Mouse (Mus musculus) spleen, adult 18-20 months (tissue): Measurements from ENCODE around the gene Mto1.
A peak's percentile ranks its signal among the peaks of the same experiment; 100 is the strongest.

Experiments used
- DNase-seq, 2 experiments: peaks; one replicate each; pipeline ENCODE4 v3.0.0; 2022; ENCODE audit warnings: mixed read lengths in 2 of 2

Mto1 gene

DNA sequence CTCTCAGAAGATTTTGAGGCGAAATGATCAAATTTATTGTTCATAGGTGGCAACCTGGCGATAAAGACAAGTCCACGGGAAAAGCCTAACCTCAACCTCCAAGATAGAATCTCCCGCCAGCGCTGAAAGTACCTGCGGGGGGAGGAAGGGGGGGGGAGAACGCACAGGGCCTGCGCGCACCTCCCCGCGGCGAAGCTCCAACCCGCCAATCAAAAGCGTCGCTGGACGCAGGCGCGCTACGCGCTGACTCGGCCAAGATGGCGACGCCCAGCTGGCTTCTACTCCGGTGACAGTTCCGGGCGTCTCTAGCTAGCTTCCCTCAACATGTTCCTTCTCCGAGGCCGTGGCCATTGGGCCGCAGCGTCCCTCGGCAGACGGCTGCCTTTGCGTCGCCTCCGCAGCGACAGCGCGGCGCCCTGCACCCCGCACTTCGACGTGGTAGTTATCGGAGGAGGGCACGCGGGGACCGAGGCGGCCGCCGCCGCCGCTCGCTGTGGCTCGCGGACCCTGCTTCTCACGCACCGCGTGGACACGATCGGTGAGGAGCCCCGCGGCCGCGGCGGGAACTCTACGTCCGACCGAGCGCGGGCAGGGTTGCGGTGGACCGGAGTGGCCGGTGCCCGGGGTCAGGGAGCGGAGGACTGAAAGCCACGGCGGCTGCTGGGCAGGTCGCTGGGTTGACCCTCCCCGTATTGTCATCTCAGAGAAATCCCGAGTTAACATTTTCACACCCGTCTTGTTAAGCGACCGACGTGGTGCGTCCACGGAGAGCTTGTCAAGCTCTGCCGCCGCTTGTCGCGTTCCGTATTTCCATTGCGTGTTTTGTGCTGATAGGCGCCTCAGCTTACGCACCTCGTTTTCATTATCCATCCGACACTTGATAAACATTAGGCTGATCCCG lies at the start of gene Mto1, which contains the start of gene Gm17324:
Gene Mto1, plus strand, starts transcription at position 236 of the 901 bp plus-strand sequence.
Gene Gm17324, minus strand, starts transcription at position 814 of the 901 bp plus-strand sequence.
- peak; percentile 79 to 86 for DNase-seq

DNA sequence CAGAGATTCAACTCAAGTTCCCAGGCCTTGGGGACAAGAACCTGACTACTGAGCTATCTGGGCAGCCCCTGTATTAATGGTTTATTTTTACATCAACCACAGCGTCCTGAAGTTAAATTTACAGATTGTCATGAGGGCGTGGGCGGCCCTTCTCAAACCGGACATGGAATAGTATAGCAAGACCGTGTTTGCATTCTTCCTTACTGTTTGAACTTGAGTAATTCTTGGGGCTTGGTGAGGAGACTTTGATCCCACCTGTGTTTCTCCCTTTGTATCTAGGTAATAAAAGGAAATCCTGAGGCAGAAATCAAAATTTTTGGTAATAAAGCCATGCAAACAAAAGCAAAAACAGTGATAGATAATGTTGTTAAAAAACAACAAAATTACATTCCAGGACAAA lies 47.4 kb upstream of the Mto1 start:
- no peak for DNase-seq

DNA sequence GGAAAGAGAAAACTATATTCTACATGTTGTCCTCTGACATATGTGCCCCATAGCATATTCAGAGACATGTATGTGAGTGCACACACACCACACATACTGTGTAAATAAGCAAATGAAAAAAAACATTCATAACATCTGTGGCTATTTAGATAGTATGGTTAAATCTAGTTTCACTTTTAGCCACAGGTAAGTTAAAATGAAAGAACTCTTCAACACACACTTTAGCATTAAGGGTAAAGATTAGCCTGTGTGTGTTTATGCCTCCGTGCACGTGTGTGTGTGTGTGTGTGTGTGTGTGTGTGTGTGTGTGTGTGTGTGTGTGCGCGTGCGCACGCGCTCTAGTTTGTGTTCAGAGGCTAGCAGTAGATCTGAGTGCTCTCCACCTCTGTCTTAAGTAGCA lies 46.4 kb upstream of the Mto1 start:
- DNase-seq: no peak

DNA sequence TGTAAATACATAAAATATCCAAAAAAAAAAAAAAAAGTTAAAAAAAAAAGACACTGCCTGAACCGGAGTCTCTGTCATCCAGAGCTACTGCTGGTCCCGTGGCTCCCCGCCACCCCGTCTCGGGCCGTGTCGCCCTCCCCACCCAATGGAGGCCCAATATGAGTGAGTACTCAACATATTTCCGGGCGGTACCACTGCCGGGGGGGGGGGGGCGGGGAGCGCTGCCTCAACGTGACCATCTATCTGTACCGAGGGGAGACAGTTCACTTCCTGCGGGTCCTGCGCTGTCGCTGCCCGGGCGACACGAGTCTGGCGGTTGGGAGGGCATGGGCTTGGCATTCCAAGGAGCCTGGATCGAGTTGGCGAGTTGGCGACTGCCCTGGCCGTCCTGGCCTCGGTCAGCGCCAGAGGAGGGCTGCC lies 20.6 kb upstream of the Mto1 start:
- no peak for DNase-seq

DNA sequence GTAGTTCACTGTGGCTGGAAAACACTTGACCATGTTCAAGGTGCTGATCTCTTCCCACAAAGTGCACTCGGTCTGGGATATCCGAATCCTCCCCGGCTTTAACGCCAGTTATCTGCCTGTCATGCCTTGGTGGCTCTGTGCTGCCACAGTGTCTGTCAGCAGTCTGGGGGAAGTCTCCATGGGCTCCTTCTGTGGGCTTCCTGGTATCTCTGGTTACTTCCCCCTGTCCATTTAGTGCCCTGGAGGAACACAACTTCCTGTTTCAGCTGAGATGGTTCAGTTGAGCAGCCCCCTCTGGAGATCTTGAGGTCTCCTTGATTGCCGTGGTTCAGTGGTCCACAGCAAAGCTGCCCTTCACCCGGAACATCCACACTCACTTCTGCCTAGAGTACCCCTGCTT lies 19.8 kb upstream of the Mto1 start:
- DNase-seq: peak in 1 of 2 experiments; percentile 22

DNA sequence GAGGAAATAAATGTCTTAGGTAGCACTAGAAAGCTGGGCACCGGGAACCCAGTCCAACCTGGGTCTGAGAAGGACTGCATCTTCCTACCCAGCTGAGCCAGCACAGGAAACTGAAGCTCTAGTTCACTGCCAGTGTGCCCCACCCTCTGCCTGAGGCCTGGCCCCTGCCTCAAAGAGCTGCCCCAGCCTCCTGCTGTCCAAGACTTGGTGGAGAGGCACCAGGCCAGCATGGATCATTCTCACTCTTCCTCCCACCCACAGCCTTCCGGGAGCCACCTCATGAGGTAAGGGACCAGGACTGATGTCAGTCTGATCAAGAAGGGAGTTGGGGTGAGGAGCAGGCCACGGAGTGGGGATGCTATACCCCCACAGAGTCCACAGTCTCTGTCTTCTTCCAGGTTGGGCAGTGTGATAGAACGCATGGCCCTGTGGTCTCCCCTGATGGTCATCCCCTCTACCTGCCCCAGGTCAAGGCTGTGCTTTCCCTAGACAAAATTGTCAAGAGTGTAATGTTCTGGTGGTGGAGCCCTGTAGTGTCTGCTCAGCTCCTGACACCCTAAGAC lies 19.1 kb upstream of the Mto1 start:
- DNase-seq: no peak

DNA sequence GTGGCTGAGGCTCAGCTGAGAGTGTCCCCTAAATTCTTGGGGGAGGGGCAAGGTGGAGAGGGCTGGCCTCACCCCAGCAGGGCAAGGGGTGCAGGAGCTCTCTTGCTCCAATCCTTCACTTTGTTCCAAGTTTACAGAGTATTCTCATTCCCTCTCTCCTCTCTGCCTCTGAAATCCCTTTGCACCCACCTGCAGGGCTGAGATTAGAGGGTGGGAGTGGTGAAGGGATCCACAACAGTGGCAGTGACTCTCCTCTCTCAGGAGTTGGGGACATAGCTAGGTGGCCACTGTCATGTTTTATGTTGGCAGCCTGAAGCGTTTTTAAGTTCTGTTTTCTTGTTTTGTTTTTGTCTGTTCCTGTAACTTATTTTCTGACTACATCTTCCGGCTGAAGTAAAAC lies 18.5 kb upstream of the Mto1 start:
- DNase-seq: no peak

DNA sequence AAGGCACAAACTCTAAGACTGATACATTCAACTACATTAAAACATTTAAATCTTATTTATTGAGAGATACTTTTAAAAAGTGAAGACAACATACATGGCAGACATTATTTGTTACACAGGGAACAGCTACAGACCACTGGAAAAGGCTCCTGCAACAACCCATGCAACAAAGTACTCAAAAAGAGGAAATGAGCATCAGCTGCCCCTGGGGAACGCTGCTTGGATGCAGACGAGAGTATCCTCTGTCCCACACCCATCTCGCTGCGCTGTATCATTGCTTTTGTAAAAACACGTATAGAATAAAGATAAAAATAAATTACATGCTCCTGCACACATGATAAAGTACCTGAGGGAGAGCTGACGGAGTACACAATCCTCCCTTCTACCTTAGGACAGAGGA lies 17.5 kb upstream of the Mto1 start:
- peak; percentile 27 to 52 for DNase-seq

DNA sequence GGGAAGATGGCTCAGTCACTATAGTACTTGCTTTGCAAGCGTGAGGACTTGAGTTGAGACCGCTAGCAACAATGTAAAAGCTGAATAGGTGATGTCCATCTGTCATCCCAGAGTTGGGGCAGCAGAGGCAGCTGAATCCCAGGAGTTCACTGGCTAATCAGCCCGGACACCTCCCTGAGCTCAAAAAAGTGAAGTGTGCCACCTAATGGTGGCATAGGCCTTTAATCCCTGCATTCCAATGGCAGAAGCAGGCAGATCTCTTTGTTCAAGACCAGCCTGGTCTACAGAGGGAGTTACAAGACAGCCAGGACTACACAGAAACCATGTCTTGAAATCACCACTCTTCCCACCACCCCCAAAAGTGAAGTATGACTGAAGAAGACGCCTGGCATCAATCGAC lies 15.5 kb upstream of the Mto1 start:
- no peak for DNase-seq

DNA sequence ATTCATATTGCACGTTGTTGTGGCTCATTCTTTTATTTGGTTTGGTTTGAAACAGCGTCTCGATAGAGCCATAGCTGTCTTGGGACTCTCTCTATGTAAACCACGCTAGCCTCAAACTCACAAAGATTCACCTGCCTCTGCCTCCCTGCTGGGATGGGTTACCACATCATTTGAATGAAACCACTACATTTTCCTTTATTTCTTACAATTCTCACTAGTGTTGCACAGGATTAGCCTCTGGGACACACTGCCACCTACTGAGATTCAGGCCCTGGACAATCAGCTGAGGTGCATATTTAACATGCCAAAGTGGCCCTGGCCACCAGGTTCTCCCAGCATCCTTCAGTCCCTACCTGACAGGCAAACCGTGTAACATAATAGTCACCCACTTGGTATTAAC lies 8.6 kb upstream of the Mto1 start:
- DNase-seq: no peak

DNA sequence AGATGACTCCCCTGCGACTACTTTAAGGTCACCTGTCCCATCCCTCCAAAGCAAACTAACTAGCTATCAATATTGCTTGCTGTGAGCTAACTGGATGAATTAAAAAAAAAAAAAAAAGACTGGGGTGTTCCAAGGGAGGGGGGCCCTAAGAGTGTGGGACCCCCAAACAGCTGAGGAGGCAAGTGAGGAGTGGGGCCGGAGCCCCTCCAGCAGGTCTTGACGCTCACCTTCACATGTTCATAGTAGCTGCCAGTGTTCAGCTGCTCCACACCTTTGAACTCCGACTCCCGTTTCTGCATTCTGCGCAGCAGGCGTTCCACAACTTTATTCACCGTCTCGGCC lies 5.8 kb upstream of the Mto1 start:
- DNase-seq: no peak

DNA sequence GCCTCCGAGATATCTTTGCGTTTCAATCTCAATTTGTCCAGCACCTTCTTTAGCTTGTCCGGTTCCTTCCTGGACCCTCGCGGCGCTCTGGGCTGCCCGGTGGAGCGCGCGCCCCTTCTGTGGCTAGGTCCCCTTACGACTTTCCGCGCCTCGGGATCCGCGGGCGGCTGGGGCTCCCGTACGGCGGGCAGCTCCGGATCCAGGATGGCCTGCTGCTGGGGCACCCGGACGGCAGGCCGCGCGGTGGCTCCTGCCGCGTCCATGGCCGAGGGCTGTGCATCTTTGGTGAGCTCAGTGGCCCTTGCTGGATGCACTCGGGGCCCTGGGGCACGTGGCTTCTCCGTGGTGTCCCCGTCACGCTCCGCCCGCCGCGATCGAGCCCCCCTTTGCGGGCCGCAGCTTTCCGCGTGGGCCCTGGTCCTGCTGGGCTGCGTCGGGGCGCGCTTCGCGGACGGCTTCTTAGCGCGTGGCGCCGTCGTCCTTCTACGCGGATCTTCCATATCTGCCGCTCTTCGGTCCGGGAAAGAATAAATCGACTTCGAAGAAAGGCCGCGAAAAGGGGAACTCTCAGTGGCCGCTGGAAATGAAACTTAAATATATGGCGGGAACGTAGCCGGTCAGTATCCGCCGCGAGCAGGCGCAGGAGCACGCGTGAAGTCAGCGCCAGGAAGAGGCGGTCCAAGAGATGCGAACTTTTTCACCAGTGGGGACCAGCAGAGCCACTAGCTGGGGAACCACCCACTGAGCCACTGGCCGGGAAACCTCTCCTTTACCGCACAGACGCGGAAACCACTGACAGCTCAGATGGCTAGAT lies 5.2 kb upstream of the Mto1 start, which contains the start of gene Cgas:
Gene Cgas, minus strand, starts transcription at position 659 of the 814 bp plus-strand sequence.
- DNase-seq: peak; percentile 54 to 57

DNA sequence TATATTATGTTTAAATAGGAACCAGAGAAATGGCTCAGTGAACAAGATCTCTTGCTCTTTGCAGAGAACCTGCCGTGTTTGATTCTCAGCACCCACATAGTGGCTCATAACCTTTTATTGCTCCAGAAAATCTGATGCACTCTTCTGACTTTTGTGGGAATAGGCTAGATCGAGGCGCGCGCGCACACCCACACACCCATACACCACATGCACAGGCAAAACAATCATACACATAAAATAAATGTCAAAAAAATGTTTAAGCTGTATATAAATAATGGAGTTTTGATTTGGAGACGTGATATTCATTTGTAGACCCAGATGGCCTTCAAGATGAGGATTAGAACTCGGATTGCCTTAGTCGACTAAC lies 419 bp upstream of the Mto1 start:
- DNase-seq: no peak

DNA sequence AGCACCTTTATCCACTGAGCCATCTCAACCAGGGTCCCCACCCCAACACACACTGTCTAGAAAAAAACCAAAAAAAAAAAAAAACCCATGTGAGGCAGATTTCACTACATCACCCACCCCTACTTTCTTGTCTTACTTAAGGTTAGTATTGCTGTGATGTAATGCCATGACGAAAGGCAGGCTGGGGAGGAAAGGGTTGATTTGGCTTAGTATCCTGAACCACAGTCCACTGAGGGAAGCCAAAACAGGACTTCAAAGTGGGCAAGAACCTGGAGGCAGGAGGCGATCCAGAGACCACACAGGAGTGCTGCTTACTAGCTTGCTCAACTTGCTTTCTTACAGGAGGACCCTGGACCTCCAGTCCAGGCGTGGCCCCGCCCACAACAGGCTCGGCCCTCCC lies 2.4 kb downstream of the Mto1 start:
- no peak for DNase-seq

DNA sequence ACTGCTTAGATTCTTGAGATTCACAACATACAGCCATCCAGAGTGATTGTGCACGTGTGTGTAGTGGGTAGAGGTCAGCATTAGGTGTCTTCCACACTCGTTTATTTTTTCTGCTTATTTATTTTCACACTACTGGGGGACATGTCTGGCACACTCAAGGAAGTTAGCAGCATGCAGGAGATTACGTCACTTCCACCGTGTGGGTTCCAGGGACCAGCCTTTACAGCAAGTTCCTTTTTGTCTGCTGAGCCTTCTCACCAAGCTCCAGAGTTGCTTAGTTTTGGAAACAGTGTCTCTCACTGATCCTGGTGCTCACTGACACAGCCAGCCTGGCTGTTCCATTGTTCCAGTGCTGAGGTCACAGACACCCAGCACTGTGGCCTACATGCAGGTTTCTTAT lies 3.4 kb downstream of the Mto1 start:
- no peak for DNase-seq

DNA sequence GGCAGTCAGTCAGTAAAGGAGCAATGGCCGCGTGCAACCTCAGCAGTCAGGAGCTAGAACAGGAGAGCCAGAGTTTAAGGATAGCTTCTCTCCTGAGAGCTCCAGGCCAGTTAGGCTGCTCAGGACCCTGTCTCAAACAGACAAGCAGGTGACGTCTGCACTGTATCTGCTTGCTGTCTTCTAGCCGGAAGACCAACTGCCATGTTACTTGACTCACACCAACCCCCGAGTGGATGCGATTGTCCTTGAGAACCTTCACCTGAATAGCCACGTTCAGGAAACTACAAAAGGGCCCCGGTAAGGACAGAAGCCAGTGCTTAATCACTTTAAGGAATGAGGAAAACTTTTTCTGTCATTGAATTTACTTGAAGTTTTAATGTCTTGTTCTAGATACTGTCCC lies 9.0 kb downstream of the Mto1 start:
- DNase-seq: no peak

DNA sequence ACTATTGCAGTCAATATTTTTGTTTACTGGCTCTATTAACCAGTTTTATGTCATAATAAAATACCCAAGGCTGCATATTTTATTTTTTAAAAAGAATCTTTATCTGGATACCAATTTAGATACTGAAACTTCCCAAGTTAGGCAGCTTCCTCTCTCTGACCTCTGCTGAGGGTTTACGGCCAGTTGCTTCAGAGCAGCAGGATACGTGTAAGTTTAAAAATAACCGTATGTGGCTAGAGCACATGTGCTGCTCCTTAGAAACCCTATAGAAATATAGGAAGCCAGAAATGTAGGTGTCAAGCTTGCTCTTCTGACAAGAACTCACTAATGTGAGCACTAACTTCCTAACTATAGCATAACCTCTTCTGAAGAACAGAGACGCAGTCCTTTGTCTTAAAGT lies 15.3 kb downstream of the Mto1 start:
- DNase-seq: no peak

DNA sequence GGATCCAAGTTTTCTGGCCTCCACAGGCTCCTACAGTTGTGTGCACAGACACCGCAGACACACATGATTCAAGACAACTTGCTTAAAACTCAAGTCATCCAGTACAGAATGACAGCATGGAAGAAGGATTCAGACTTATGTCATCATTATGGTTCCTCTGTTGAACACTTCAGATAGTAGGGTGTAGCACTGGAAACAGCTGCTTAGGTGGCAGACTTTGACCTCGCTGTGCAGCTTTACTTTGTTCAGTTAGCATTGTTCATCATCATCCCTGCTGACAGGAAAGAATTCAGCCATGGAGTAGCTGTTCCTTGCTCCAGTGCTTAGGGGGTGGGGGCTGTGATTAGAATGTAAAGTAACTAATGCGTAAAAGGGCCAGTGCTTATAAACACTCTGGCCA lies 17.7 kb downstream of the Mto1 start:
- no peak for DNase-seq

DNA sequence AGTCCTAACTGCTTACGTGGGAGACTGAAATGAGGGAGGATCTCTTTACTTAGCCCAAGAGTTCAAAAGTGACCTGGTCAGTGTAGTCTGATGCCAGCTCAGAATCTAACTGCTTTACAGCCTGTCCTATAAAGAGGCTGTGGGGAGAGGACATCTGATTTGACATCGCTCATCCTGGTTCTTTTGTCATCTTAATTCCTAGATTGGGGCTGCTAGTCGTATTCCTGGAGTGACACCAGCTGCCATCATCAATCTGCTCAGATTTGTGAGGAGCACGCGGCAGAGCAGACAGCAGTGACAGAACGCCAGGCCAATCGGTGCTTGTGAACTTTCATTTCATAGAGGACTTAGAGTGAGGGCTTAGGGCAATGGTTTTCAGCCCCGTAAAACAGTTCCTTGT lies 25.6 kb downstream of the Mto1 start:
- DNase-seq: no peak

DNA sequence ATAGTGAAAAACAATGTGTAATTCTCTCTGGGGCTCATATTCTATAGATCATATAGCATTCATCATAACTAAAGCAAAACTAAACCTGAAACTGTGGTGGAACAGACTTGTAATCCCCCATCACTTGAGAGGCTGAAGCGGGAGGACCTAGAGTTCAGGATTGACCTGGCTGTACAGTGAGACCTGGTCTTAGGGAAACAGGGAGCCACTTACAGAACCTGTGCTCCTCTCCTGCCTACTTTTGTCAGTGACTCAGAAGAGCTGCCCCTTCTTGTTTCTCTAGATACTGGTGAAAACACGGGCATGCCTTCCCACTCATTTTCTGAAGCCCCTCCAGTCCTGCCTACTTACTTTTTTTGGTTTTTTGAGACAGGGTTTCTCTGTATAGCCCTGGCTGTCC lies 26.3 kb downstream of the Mto1 start:
- DNase-seq: no peak

DNA sequence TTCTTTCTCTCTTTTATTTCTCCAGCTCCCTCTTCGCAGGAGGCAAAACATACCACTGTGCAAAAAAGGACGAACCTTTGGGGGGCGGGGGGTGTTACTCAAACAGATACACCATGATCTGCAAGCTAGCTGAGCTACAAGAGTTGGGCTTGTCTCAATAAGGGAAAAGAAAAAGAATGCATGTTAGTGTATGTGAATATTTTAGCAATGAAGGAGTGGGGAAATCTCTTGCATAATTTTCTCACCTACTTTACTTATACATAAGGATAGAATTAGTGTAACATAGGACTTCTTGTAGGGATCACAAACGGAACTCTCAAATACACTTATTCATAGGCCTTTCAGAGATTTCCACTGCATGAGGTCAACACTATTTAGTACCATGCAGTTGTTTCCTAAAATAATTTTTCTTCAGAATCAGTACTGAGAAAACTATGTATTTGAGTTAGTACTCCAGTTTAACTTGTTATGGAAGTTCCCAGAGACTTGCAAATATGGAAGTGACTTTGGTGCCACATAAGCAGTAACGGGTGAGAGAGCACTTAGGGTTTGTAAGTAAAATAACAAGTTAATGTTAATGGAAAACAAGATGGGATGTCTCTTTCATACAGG lies 26.9 kb downstream of the Mto1 start:
- no peak for DNase-seq

DNA sequence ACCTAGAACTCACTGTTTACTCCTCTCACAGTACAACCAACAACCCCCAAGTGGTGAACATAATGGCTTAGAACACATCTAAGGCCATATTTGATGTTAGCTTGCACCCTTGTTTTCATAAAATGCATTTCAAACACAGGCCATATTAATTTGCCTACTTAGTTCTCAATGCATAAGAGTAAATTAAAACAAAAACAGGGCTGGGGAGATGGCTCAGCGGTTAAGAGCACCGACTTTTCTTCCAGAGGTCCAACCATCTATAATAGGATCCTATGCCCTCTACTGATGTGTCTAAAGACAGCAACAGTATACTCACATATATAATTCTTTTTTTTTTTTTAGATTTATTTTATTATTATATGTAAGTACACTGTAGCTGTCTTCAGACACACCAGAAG lies 27.4 kb downstream of the Mto1 start:
- DNase-seq: no peak

DNA sequence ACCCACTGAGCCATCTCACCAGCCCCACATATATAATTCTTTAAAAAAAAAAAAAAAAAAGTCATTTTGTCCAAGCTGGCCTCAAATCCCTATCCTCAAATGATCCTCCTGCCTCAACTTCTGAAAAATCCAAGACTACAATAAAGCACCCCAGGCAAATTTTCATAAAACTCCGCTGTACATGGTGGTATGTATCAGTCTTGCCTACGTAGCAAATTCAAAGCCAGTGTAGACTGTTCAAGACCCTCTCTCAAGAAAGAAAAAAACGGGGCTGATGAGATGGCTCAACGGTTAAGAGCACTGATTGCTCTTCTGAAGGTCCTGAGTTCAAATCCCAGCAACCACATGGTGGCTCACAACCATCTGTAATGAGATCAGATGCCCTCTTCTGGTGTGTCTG lies 27.9 kb downstream of the Mto1 start:
- DNase-seq: no peak
